Mouse (Mus musculus) hindbrain, embryonic 11.5 days (tissue): Measurements from ENCODE around the gene Tbc1d22b. TPM values are rescaled to one million over a fixed set of nuclear protein-coding genes. Genes with fewer than 3 reads are reported as not detected.
"Not testable (repeated sequence)": the region's sequence is repeated elsewhere in the genome, so short reads cannot be mapped to it uniquely, and the experiment has no call there.

Source experiments
- ATAC-seq: fragments of 200-750 bp; cut with Nextera tagmentation; 2 replicates; pipeline ENCODE4 v1.8.0; 2017; ENCODE audit warnings: mild to moderate bottlenecking, moderate TSS enrichment, moderate library complexity; ENCODE audit not compliant: low FRiP score
- DNase-seq: peaks from one replicate; pipeline ENCODE4 v3.0.0-alpha.2; 2015; ENCODE audit warnings: low spot score
- H3K27ac ChIP-seq: fragments of 300-500 bp; sonication (generic); 2 replicates; pipeline ENCODE4 v1.5.1; 2014; ENCODE audit warnings: mild to moderate bottlenecking, low read depth, low read length
- H3K27me3 ChIP-seq: fragments of 300-500 bp; sonication (generic); 2 replicates; pipeline ENCODE4 v1.6.1; 2014; ENCODE audit warnings: mild to moderate bottlenecking, low read length, moderate library complexity, mixed read lengths; ENCODE audit not compliant: control insufficient read depth, insufficient read depth
- H3K36me3 ChIP-seq: fragments of 300-500 bp; sonication (generic); 2 replicates; pipeline ENCODE4 v1.6.1; 2014; ENCODE audit warnings: mild to moderate bottlenecking, low read length, moderate library complexity, mixed read lengths; ENCODE audit not compliant: control insufficient read depth, insufficient read depth
- H3K4me1 ChIP-seq: fragments of 300-500 bp; sonication (generic); replicated peaks from 2 replicates; pipeline ENCODE4 v1.6.1; 2014; ENCODE audit warnings: low read length, mixed read lengths; ENCODE audit not compliant: control insufficient read depth, insufficient read depth
- H3K4me2 ChIP-seq: fragments of 300-500 bp; sonication (generic); replicated peaks from 2 replicates; pipeline ENCODE4 v1.6.1; 2014; ENCODE audit warnings: mild to moderate bottlenecking, low read depth, low read length
- H3K4me3 ChIP-seq: fragments of 300-500 bp; sonication (generic); 2 replicates; pipeline ENCODE4 v1.5.1; 2014; ENCODE audit warnings: low read depth, low read length
- H3K9ac ChIP-seq: fragments of 300-500 bp; sonication (generic); 2 replicates; pipeline ENCODE4 v1.6.1; 2014; ENCODE audit warnings: low read depth, low read length
- H3K9me3 ChIP-seq: fragments of 300-500 bp; sonication (generic); 2 replicates; pipeline ENCODE4 v1.6.1; 2016; ENCODE audit warnings: low read length; ENCODE audit not compliant: control insufficient read depth
- WGBS: fragments of 180-500 bp; shearing (Covaris S2); extraction: QIAGEN DNeasy Blood & Tissue Kit; methylation state at CpG from one replicate; pipeline ENCODE4 v1.1.7; 2014; 5-methylcytosine and 5-hydroxymethylcytosine counted together
- polyA plus RNA-seq: library from polyadenylated mRNA; unstranded; fragments of >200 nt; fragmentation: Nextera tagmentation; extraction: Ambion mirVana; gene quantifications from 2 replicates; pipeline ENCODE4 v1.2.1, GENCODE M21; 2014

Gene Tbc1d22b
- polyA plus RNA-seq, 1 experiment from 2014 or later: 15.3 TPM

GRCm38 (mm10) chr17:29596771-29597132, 47.2 kb downstream of the Tbc1d22b start:
- no peaks in the 10 kb centered on the region for H3K27me3 ChIP-seq
- WGBS: 69% methylated on average over 13 of the region's 13 CpGs
- no peak overlapping the region for H3K4me3 ChIP-seq
- H3K4me1 ChIP-seq: peaks cover 5% of the 10 kb centered on the region; the same call in 1 of the 2 replicates
- DNase-seq (no peak), ATAC-seq (no peak)
- no peaks in the 10 kb centered on the region for H3K9me3 ChIP-seq
- H3K27ac ChIP-seq: no peak overlapping the region
- H3K9ac ChIP-seq: no peak overlapping the region
- no peaks in the 10 kb centered on the region for H3K36me3 ChIP-seq
- H3K4me2 ChIP-seq: no peak overlapping the region

DNA sequence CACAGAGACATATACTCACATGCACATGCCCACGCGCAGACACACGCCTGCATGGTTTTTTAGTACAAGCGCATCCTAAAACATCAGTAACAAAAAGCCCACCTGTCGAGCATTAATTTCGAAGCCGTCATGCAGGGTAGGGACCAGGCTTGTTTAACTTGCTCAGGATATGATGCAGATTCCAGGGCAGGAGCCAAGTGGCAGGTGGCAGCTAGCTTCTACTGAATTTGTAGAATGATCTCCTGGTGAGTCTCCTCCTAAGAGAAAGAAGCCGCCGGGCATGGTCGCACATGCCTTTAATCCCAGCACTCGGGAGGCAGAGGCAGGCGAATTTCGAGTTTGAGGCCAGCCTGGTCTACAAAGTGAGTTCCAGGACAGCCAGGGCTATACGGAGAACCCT, 49.5 kb downstream of the Tbc1d22b start:
- WGBS: 94% methylated on average over 14 of the region's 14 CpGs
- Histone ChIP-seq H3K4me2 (no peak overlapping the region), H3K27ac (no peak overlapping the region), H3K4me1 (peaks cover 5% of the 10 kb centered on the region; the same call in 1 of the 2 replicates), H3K27me3 (no peaks in the 10 kb centered on the region), H3K36me3 (no peaks in the 10 kb centered on the region), H3K9ac (no peak overlapping the region), H3K9me3 (no peaks in the 10 kb centered on the region), H3K4me3 (no peak overlapping the region)
- ATAC-seq (no peak), DNase-seq (no peak)

- H3K4me1 ChIP-seq: peaks cover 5% of the 10 kb centered on the region; the same call in 1 of the 2 replicates
- no peak for ATAC-seq
- 92% methylated on average over 8 of the region's 8 CpGs for WGBS
- H3K4me2 ChIP-seq: no peak overlapping the region
- H3K4me3 ChIP-seq: no peak overlapping the region
- no peaks in the 10 kb centered on the region for H3K9me3 ChIP-seq
- H3K27me3 ChIP-seq: no peaks in the 10 kb centered on the region
- H3K27ac ChIP-seq: no peak overlapping the region
- H3K36me3 ChIP-seq: no peaks in the 10 kb centered on the region
- H3K9ac ChIP-seq: no peak overlapping the region
- DNase-seq: no peak
Observed at GRCm38 (mm10) chr17:29599537-29599936, 50.0 kb downstream of the Tbc1d22b start.

DNA sequence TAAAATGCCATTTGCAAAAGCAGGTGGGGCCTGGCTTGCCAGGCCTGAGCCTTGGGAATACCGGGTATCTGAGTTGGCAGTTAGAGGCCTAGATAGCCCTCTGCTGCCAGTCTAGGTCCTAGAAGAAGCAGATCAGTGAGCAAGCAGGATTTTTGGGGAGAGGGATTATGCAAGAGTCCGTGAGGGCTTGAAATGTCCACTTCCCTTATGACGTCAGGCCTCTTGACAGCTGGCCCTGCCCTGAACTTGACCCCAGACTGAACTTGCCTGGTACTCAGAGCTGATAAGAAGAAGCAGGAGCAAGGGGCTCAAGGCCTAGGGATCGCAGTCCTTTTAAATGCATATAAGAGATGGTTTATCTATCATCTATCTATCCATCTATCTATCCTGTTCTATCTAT, 51.8 kb downstream of the Tbc1d22b start:
- H3K36me3 ChIP-seq: no peaks in the 10 kb centered on the region
- H3K9ac ChIP-seq: no peak overlapping the region
- WGBS: 80% methylated on average over 4 of the region's 4 CpGs
- no peaks in the 10 kb centered on the region for H3K9me3 ChIP-seq
- H3K27me3 ChIP-seq: no peaks in the 10 kb centered on the region
- H3K4me3 ChIP-seq: no peak overlapping the region
- DNase-seq (no peak), ATAC-seq (no peak)
- no peak overlapping the region for H3K4me2 ChIP-seq
- H3K4me1 ChIP-seq: peaks cover 5% of the 10 kb centered on the region; the same call in 1 of the 2 replicates
- no peak overlapping the region for H3K27ac ChIP-seq

- no peak overlapping the region for H3K4me3 ChIP-seq
- H3K9me3 ChIP-seq: no peaks in the 10 kb centered on the region
- no peak overlapping the region for H3K27ac ChIP-seq
- no peak overlapping the region for H3K9ac ChIP-seq
- no peak for ATAC-seq
- H3K4me1 ChIP-seq: no peaks in the 10 kb centered on the region
- H3K27me3 ChIP-seq: no peaks in the 10 kb centered on the region
- peak; percentile 92 for DNase-seq
- 28% methylated on average over 6 of the region's 6 CpGs for WGBS
- no peaks in the 10 kb centered on the region for H3K36me3 ChIP-seq
- H3K4me2 ChIP-seq: no peak overlapping the region
Observed at GRCm38 (mm10) chr17:29603283-29603682, 53.7 kb downstream of the Tbc1d22b start.

GRCm38 (mm10) chr17:29613453-29613852, 63.9 kb downstream of the Tbc1d22b start:
- not testable (repeated sequence) for ATAC-seq, H3K4me1 ChIP-seq, H3K9me3 ChIP-seq, H3K36me3 ChIP-seq, H3K27ac ChIP-seq, H3K9ac ChIP-seq, H3K27me3 ChIP-seq, DNase-seq, H3K4me2 ChIP-seq, H3K4me3 ChIP-seq
- 86% methylated on average over 5 of the region's 5 CpGs for WGBS

DNA sequence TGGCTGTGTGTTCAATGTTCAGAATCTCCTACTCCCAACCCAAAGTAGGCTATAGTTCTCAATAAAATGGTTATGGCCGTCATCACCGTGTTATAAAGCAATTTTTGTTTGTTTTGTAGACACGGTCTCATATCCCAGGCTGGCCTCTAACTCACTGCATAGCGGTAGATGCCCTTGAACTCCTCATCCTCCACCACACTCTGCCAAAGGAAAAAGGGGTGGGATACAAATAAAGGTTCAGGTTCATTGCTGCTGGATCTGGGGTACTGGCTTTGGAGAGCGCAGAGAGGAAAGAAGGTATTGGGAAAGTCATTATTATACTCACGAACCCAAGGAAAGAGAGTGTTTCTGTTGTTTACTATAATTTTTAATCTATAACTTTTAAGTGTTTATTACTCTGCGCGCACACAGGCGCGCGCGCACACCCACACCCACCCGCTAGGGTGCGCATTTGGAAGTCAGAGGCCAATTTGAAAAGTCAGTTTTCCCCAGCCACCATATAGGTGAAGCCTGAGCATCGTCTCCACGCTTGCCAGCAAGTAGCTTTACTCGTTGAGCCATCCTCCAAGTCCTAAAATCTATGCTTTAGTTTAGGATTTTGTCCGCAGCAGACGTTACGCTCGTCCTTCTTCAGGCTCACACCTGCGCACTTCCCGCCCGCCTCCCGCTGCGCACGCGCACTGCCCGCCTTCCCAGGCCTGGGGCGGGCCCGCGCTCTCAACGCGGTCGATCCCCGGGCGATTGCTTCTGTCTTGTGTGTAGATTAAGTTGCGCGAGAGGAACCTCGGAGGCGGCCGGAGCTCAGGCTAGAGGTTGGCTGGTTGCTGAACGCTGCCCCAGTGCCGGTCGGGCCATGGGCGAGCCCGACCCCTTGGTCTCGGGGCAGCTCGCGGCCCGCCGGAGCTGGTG, 64.8 kb downstream of the Tbc1d22b start, which contains the start of the genes Rnf8 and Gm28043:
Rnf8 (plus strand) TSS at position 676 of the 909 bp plus-strand sequence.
Gm28043 (plus strand) TSS at position 762 of the 909 bp plus-strand sequence.
- H3K4me3 ChIP-seq: peak within 1 kb of the TSS; percentile 80
- WGBS: 2% methylated on average over 52 of the region's 52 CpGs
- H3K36me3 ChIP-seq: no peaks in the 10 kb centered on the region
- no peaks in the 10 kb centered on the region for H3K27me3 ChIP-seq
- H3K4me1 ChIP-seq: 0 out of 2 replicates have a peak, but pooled peaks cover 4% of the 10 kb centered on the region
- peak within 1 kb of the TSS; percentile 96 for H3K27ac ChIP-seq
- DNase-seq: peak; percentile 96
- ATAC-seq: peak; percentile 92
- peak within 1 kb of the TSS; percentile 90 for H3K9ac ChIP-seq
- H3K9me3 ChIP-seq: no peaks in the 10 kb centered on the region
- H3K4me2 ChIP-seq: peak within 1 kb of the TSS; percentile 83

DNA sequence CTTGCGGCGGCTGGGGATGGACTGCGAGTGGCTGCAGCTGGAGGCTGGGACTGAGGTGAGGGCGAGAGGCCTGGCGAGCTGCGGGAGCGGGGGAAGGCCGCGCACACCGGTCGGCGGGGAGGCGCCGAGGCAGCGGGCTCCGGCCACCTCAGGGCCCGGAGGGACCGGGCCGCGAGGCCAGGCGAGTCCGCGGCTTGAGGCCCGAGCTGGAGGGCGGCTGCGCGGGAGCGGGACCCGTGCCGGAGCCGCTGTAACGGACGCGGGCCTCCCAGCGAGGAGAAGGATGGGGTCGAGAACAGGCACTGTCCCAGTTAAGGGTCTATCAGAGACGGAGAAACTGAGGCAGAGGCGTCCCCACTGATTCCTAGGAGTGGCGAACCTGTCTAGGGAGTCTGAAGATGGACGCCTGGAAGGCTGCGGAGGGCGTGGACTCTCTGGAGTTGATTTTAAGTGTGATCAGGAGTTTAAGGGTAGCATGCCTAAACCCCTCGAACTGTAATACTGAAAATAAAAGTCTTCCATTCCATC, 65.5 kb downstream of the Tbc1d22b start:
- no peaks in the 10 kb centered on the region for H3K36me3 ChIP-seq
- no peaks in the 10 kb centered on the region for H3K9me3 ChIP-seq
- DNase-seq (no peak), ATAC-seq (peak; percentile 70; the same call in 1 of the 2 replicates)
- peak overlapping the region; percentile 90 for H3K9ac ChIP-seq
- 0 out of 2 replicates have a peak, but pooled peaks cover 4% of the 10 kb centered on the region for H3K4me1 ChIP-seq
- peak overlapping the region; percentile 96 for H3K27ac ChIP-seq
- 0% methylated on average over 33 of the region's 43 CpGs for WGBS
- no peaks in the 10 kb centered on the region for H3K27me3 ChIP-seq
- H3K4me2 ChIP-seq: peak overlapping the region; percentile 83
- peak overlapping the region; percentile 80 for H3K4me3 ChIP-seq
